Comparison of ENCODE assay signal across 39 mouse cellular contexts in genomic region chr2:87114467-87114866, GRCm38 (mm10). TPM values are rescaled to one million over a fixed set of nuclear protein-coding genes. Genes with fewer than 3 reads are reported as not detected.
"Had no signal": no experiment of that assay in that cellular context is flagged by ENCODE, and none has a peak within 500 bp of the region (broad histone marks: within the 10 kb centered on the region; RNA-seq: fewer than 3 reads in every experiment).

Gene Olfr259 (minus strand): TSS chr2:87114567.

- DNase-seq: left cerebral cortex, postnatal 4 days; liver; liver, embryonic 13.5 days; liver, postnatal 0 days; lung, adult 18-20 months; lung, adult 2 months; lung, embryonic 14.5 days; lung, postnatal 10 days; lung, postnatal 14 days; lung, postnatal 36 days; lung, postnatal 4 days; midbrain, embryonic 14.5 days had no signal

- ATAC-seq: liver, embryonic 12.5 days; liver, postnatal 0 days; lung, postnatal 0 days; midbrain, embryonic 13.5 days; midbrain, embryonic 15.5 days; midbrain, embryonic 16.5 days had no signal

- H3K4me2 ChIP-seq: limb, embryonic 12.5 days; limb, embryonic 13.5 days; limb, embryonic 15.5 days; liver, embryonic 11.5 days; liver, embryonic 12.5 days; liver, embryonic 13.5 days; liver, embryonic 15.5 days; lung, embryonic 14.5 days; lung, embryonic 15.5 days; midbrain, embryonic 11.5 days; midbrain, embryonic 12.5 days; midbrain, embryonic 13.5 days; midbrain, embryonic 15.5 days; neural tube, embryonic 12.5 days had no signal

- H3K9me3 ChIP-seq: limb, embryonic 10.5 days; limb, embryonic 12.5 days; limb, embryonic 13.5 days; limb, embryonic 15.5 days; liver, embryonic 12.5 days; liver, embryonic 13.5 days; liver, embryonic 15.5 days; lung, embryonic 15.5 days; megakaryocyte, embryonic 14.5 days; midbrain, embryonic 10.5 days; midbrain, embryonic 12.5 days; midbrain, embryonic 13.5 days; midbrain, embryonic 15.5 days; neural tube, embryonic 12.5 days had no signal

- H3K27me3 ChIP-seq: limb, embryonic 12.5 days; limb, embryonic 13.5 days; limb, embryonic 15.5 days; liver, embryonic 12.5 days; liver, embryonic 13.5 days; liver, embryonic 15.5 days; lung, embryonic 15.5 days; megakaryocyte, embryonic 14.5 days; midbrain, embryonic 12.5 days; midbrain, embryonic 13.5 days; midbrain, embryonic 15.5 days; neural tube, embryonic 12.5 days had no signal

- H3K4me3 ChIP-seq: limb, embryonic 10.5 days; limb, embryonic 12.5 days; limb, embryonic 13.5 days; limb, embryonic 15.5 days; liver, embryonic 12.5 days; liver, embryonic 13.5 days; liver, embryonic 15.5 days; lung, embryonic 15.5 days; megakaryocyte, embryonic 14.5 days; midbrain, embryonic 10.5 days; midbrain, embryonic 12.5 days; midbrain, embryonic 13.5 days; midbrain, embryonic 15.5 days; myocyte; neural tube, embryonic 12.5 days had no signal

- H3K9ac ChIP-seq: limb, embryonic 12.5 days; limb, embryonic 13.5 days; limb, embryonic 15.5 days; liver, embryonic 12.5 days; liver, embryonic 13.5 days; liver, embryonic 14.5 days; liver, embryonic 15.5 days; liver, postnatal 0 days; lung, embryonic 14.5 days; lung, embryonic 15.5 days; midbrain, embryonic 12.5 days; midbrain, embryonic 13.5 days; midbrain, embryonic 15.5 days; neural tube, embryonic 12.5 days had no signal

- H3K27ac ChIP-seq: limb, embryonic 10.5 days; limb, embryonic 12.5 days; limb, embryonic 13.5 days; limb, embryonic 15.5 days; liver, embryonic 12.5 days; liver, embryonic 13.5 days; liver, embryonic 14.5 days; liver, embryonic 15.5 days; lung, embryonic 15.5 days; macrophage; midbrain, embryonic 10.5 days; midbrain, embryonic 12.5 days; midbrain, embryonic 13.5 days; midbrain, embryonic 15.5 days; neural tube, embryonic 12.5 days had no signal

- H3K4me1 ChIP-seq: limb, embryonic 10.5 days; limb, embryonic 12.5 days; limb, embryonic 13.5 days; limb, embryonic 15.5 days; liver, embryonic 12.5 days; liver, embryonic 13.5 days; liver, embryonic 15.5 days; lung, embryonic 15.5 days; megakaryocyte, embryonic 14.5 days; midbrain, embryonic 10.5 days; midbrain, embryonic 12.5 days; midbrain, embryonic 13.5 days; midbrain, embryonic 15.5 days; neural tube, embryonic 12.5 days had no signal

- H3K36me3 ChIP-seq: limb, embryonic 10.5 days; limb, embryonic 12.5 days; limb, embryonic 13.5 days; limb, embryonic 15.5 days; liver, embryonic 12.5 days; liver, embryonic 13.5 days; liver, embryonic 15.5 days; lung, embryonic 15.5 days; midbrain, embryonic 10.5 days; midbrain, embryonic 12.5 days; midbrain, embryonic 13.5 days; midbrain, embryonic 15.5 days; neural tube, embryonic 12.5 days had no signal

RNA-seq across cellular contexts. Expression of gene Olfr259, which starts in this region (rescaled TPM):
- polyA plus RNA-seq: limb, embryonic 10.5 days; limb, embryonic 11.5 days; limb, embryonic 12.5 days; limb, embryonic 13.5 days; limb, embryonic 14.5 days; limb, embryonic 15.5 days; liver, adult 2 months; liver, embryonic 11.5 days; liver, embryonic 12.5 days; liver, embryonic 13.5 days; liver, embryonic 14.5 days; liver, embryonic 15.5 days; liver, embryonic 16.5 days; liver, postnatal 0 days; lung, adult 2 months; lung, embryonic 14.5 days; lung, embryonic 15.5 days; lung, embryonic 16.5 days; lung, postnatal 0 days; macrophage; midbrain, embryonic 10.5 days; midbrain, embryonic 11.5 days; midbrain, embryonic 12.5 days; midbrain, embryonic 13.5 days; midbrain, embryonic 14.5 days; midbrain, embryonic 15.5 days; midbrain, embryonic 16.5 days; midbrain, postnatal 0 days; myocyte; neural tube, embryonic 11.5 days; neural tube, embryonic 12.5 days had no signal
